Mouse (Mus musculus): ENCODE measurements around the gene Olfr685. TPM values are rescaled to one million over a fixed set of nuclear protein-coding genes. Genes with fewer than 3 reads are reported as not detected.

Olfr685 gene
- polyA plus RNA-seq (2016; fragmentation: Nextera tagmentation; extraction: Ambion mirVana) = not detected in 2 replicates

- no peak within 1 kb of the TSS for H3K4me3 ChIP-seq (replicated peaks)
- 91% methylated on average over 1 of the region's 1 CpGs for WGBS
- H3K9me3 ChIP-seq = no peaks in the 10 kb centered on the region
- no peaks in the 10 kb centered on the region for H3K4me1 ChIP-seq
- no peak for ATAC-seq (ENCODE audit: low FRiP score)
- H3K9ac ChIP-seq = no peak within 1 kb of the TSS
- H3K4me2 ChIP-seq = no peak within 1 kb of the TSS
- no peaks in the 10 kb centered on the region for H3K27me3 ChIP-seq
- no peaks in the 10 kb centered on the region for H3K36me3 ChIP-seq (replicated peaks)
- H3K27ac ChIP-seq = no peak within 1 kb of the TSS
Measured at GRCm38 (mm10) chr7:105185912-105186311, at the start of gene Olfr685. TSS of gene Olfr685 (minus strand) at chr7:105186012.

- Histone ChIP-seq H3K27me3 (no peaks in the 10 kb centered on the region), H3K36me3 (replicated peaks) (no peaks in the 10 kb centered on the region), H3K4me3 (replicated peaks) (no peak overlapping the region), H3K4me2 (no peak overlapping the region), H3K9me3 (no peaks in the 10 kb centered on the region), H3K4me1 (no peaks in the 10 kb centered on the region), H3K9ac (no peak overlapping the region), H3K27ac (no peak overlapping the region)
- 91% methylated on average over 2 of the region's 2 CpGs for WGBS
- no peak for ATAC-seq (ENCODE audit: low FRiP score)
Measured at GRCm38 (mm10) chr7:105229386-105229785, 43.6 kb upstream of the Olfr685 start.

GRCm38 (mm10) chr7:105228138-105228537 lies 42.3 kb upstream of the Olfr685 start:
- 90% methylated on average over 1 of the region's 1 CpGs for WGBS
- Histone ChIP-seq H3K27me3 (no peaks in the 10 kb centered on the region), H3K9ac (no peak overlapping the region), H3K36me3 (replicated peaks) (no peaks in the 10 kb centered on the region), H3K4me2 (no peak overlapping the region), H3K4me1 (no peaks in the 10 kb centered on the region), H3K4me3 (replicated peaks) (no peak overlapping the region), H3K9me3 (no peaks in the 10 kb centered on the region), H3K27ac (no peak overlapping the region)
- ATAC-seq (ENCODE audit: low FRiP score) = no peak

GRCm38 (mm10) chr7:105226703-105227102 lies 40.9 kb upstream of the Olfr685 start:
- H3K27me3 ChIP-seq = no peaks in the 10 kb centered on the region
- no peak overlapping the region for H3K9ac ChIP-seq
- no peaks in the 10 kb centered on the region for H3K9me3 ChIP-seq
- no peak overlapping the region for H3K4me2 ChIP-seq
- H3K4me1 ChIP-seq = no peaks in the 10 kb centered on the region
- H3K27ac ChIP-seq = no peak overlapping the region
- no peak for ATAC-seq (ENCODE audit: low FRiP score)
- H3K4me3 ChIP-seq (replicated peaks) = no peak overlapping the region
- no peaks in the 10 kb centered on the region for H3K36me3 ChIP-seq (replicated peaks)

- H3K4me1 ChIP-seq = no peaks in the 10 kb centered on the region
- H3K36me3 ChIP-seq (replicated peaks) = no peaks in the 10 kb centered on the region
- no peak overlapping the region for H3K4me3 ChIP-seq (replicated peaks)
- H3K27me3 ChIP-seq = no peaks in the 10 kb centered on the region
- no peak for ATAC-seq (ENCODE audit: low FRiP score)
- H3K4me2 ChIP-seq = no peak overlapping the region
- H3K9ac ChIP-seq = no peak overlapping the region
- no peaks in the 10 kb centered on the region for H3K9me3 ChIP-seq
- no peak overlapping the region for H3K27ac ChIP-seq
Measured at GRCm38 (mm10) chr7:105226072-105226471, 40.3 kb upstream of the Olfr685 start.

- no peaks in the 10 kb centered on the region for H3K9me3 ChIP-seq
- H3K4me1 ChIP-seq = no peaks in the 10 kb centered on the region
- 72% methylated on average over 4 of the region's 4 CpGs for WGBS
- H3K36me3 ChIP-seq (replicated peaks) = no peaks in the 10 kb centered on the region
- no peak overlapping the region for H3K27ac ChIP-seq
- no peak overlapping the region for H3K4me2 ChIP-seq
- ATAC-seq (ENCODE audit: low FRiP score) = no peak
- H3K4me3 ChIP-seq (replicated peaks) = no peak overlapping the region
- H3K9ac ChIP-seq = no peak overlapping the region
- H3K27me3 ChIP-seq = no peaks in the 10 kb centered on the region
Measured at GRCm38 (mm10) chr7:105218281-105218680, 32.5 kb upstream of the Olfr685 start.

- Histone ChIP-seq H3K9me3 (no peaks in the 10 kb centered on the region), H3K9ac (no peak overlapping the region), H3K4me3 (replicated peaks) (no peak overlapping the region), H3K27me3 (no peaks in the 10 kb centered on the region), H3K36me3 (replicated peaks) (no peaks in the 10 kb centered on the region), H3K4me2 (no peak overlapping the region), H3K27ac (no peak overlapping the region), H3K4me1 (no peaks in the 10 kb centered on the region)
- ATAC-seq (ENCODE audit: low FRiP score) = no peak
- 46% methylated on average over 1 of the region's 1 CpGs for WGBS
Measured at GRCm38 (mm10) chr7:105214761-105215160, 28.9 kb upstream of the Olfr685 start.

GRCm38 (mm10) chr7:105207385-105207784 lies 21.6 kb upstream of the Olfr685 start, which contains the start of gene Olfr686:
TSS of gene Olfr686 (minus strand) at chr7:105207485.
- ATAC-seq (ENCODE audit: low FRiP score) = no peak
- Histone ChIP-seq H3K27me3 (no peaks in the 10 kb centered on the region), H3K36me3 (replicated peaks) (no peaks in the 10 kb centered on the region), H3K9ac (no peak within 1 kb of the TSS), H3K4me2 (no peak within 1 kb of the TSS), H3K27ac (no peak within 1 kb of the TSS), H3K9me3 (no peaks in the 10 kb centered on the region), H3K4me3 (replicated peaks) (no peak within 1 kb of the TSS), H3K4me1 (no peaks in the 10 kb centered on the region)

GRCm38 (mm10) chr7:105170773-105171172 lies 15.0 kb downstream of the Olfr685 start:
- no peak overlapping the region for H3K9ac ChIP-seq
- H3K27me3 ChIP-seq = no peaks in the 10 kb centered on the region
- 55% methylated on average over 4 of the region's 4 CpGs for WGBS
- H3K4me3 ChIP-seq (replicated peaks) = no peak overlapping the region
- no peak overlapping the region for H3K27ac ChIP-seq
- no peaks in the 10 kb centered on the region for H3K36me3 ChIP-seq (replicated peaks)
- H3K4me1 ChIP-seq = no peaks in the 10 kb centered on the region
- no peak overlapping the region for H3K4me2 ChIP-seq
- H3K9me3 ChIP-seq = no peaks in the 10 kb centered on the region
- no peak for ATAC-seq (ENCODE audit: low FRiP score)

- ATAC-seq (ENCODE audit: low FRiP score) = no peak
- Histone ChIP-seq H3K27me3 (no peaks in the 10 kb centered on the region), H3K4me1 (no peaks in the 10 kb centered on the region), H3K4me2 (no peak within 1 kb of the TSS), H3K27ac (no peak within 1 kb of the TSS), H3K9ac (no peak within 1 kb of the TSS), H3K4me3 (replicated peaks) (no peak within 1 kb of the TSS), H3K36me3 (replicated peaks) (no peaks in the 10 kb centered on the region), H3K9me3 (no peaks in the 10 kb centered on the region)
- 79% methylated on average over 1 of the region's 1 CpGs for WGBS
Measured at GRCm38 (mm10) chr7:105163553-105163952, 22.3 kb downstream of the Olfr685 start, which contains the start of gene Olfr684. TSS of gene Olfr684 (minus strand) at chr7:105163653.

GRCm38 (mm10) chr7:105146912-105147311 lies 38.9 kb downstream of the Olfr685 start, which contains the start of gene Olfr683:
TSS of gene Olfr683 (minus strand) at chr7:105147012.
- H3K27me3 ChIP-seq = no peaks in the 10 kb centered on the region
- H3K9ac ChIP-seq = no peak within 1 kb of the TSS
- H3K4me3 ChIP-seq (replicated peaks) = no peak within 1 kb of the TSS
- no peaks in the 10 kb centered on the region for H3K36me3 ChIP-seq (replicated peaks)
- no peaks in the 10 kb centered on the region for H3K9me3 ChIP-seq
- no peak within 1 kb of the TSS for H3K4me2 ChIP-seq
- no peak within 1 kb of the TSS for H3K27ac ChIP-seq
- WGBS = 71% methylated on average over 1 of the region's 1 CpGs
- no peaks in the 10 kb centered on the region for H3K4me1 ChIP-seq
- no peak for ATAC-seq (ENCODE audit: low FRiP score)

GRCm38 (mm10) chr7:105141275-105141674 lies 44.5 kb downstream of the Olfr685 start:
- Histone ChIP-seq H3K4me1 (no peaks in the 10 kb centered on the region), H3K27ac (no peak overlapping the region), H3K36me3 (replicated peaks) (no peaks in the 10 kb centered on the region), H3K4me2 (no peak overlapping the region), H3K9ac (no peak overlapping the region), H3K4me3 (replicated peaks) (no peak overlapping the region), H3K9me3 (no peaks in the 10 kb centered on the region), H3K27me3 (no peaks in the 10 kb centered on the region)
- ATAC-seq (ENCODE audit: low FRiP score) = no peak
- WGBS = 84% methylated on average over 2 of the region's 2 CpGs
